33 mouse cellular contexts compared by ENCODE assay signal in genomic region chr17:68096982-68097381, GRCm38 (mm10).
"Had no signal": no experiment of that assay in that cellular context is flagged by ENCODE, and none has a peak within 500 bp of the region (broad histone marks: within the 10 kb centered on the region; RNA-seq: fewer than 3 reads in every experiment).

No protein-coding gene starts in this region.

- H3K27ac ChIP-seq: heart, embryonic 10.5 days; heart, embryonic 13.5 days; heart, embryonic 15.5 days; hindbrain, embryonic 10.5 days; hindbrain, embryonic 12.5 days; hindbrain, embryonic 13.5 days; hindbrain, embryonic 14.5 days; hindbrain, embryonic 15.5 days; hindbrain, postnatal 0 days; intestine, embryonic 15.5 days; kidney, embryonic 15.5 days; kidney, postnatal 0 days; left cerebral cortex, adult 2 months had no signal

- H3K4me1 ChIP-seq: heart, embryonic 10.5 days; heart, embryonic 12.5 days; heart, embryonic 13.5 days; heart, embryonic 15.5 days; hindbrain, embryonic 10.5 days; hindbrain, embryonic 12.5 days; hindbrain, embryonic 13.5 days; hindbrain, embryonic 15.5 days; intestine, embryonic 15.5 days; kidney, embryonic 15.5 days had no signal

- H3K27me3 ChIP-seq: heart, embryonic 12.5 days; heart, embryonic 13.5 days; heart, embryonic 15.5 days; hindbrain, embryonic 12.5 days; hindbrain, embryonic 13.5 days; hindbrain, embryonic 15.5 days; intestine, embryonic 15.5 days; kidney, embryonic 15.5 days had no signal

- H3K4me3 ChIP-seq: heart, embryonic 10.5 days; heart, embryonic 12.5 days; heart, embryonic 13.5 days; heart, embryonic 15.5 days; hindbrain, embryonic 10.5 days; hindbrain, embryonic 12.5 days; hindbrain, embryonic 13.5 days; hindbrain, embryonic 15.5 days; intestine, embryonic 15.5 days; kidney, embryonic 15.5 days; left cerebral cortex, adult 2 months had no signal

- H3K9me3 ChIP-seq: heart, embryonic 10.5 days; heart, embryonic 12.5 days; heart, embryonic 13.5 days; heart, embryonic 15.5 days; hindbrain, embryonic 10.5 days; hindbrain, embryonic 12.5 days; hindbrain, embryonic 13.5 days; hindbrain, embryonic 15.5 days; intestine, embryonic 15.5 days; kidney, embryonic 15.5 days had no signal

- ATAC-seq: hindbrain, embryonic 16.5 days; hindbrain, postnatal 0 days; inflammation-experienced regulatory T-cells, adult 6 months; intestine, embryonic 15.5 days; intestine, embryonic 16.5 days; intestine, postnatal 0 days had no signal

- DNase-seq: heart, postnatal 10 days; heart, postnatal 14 days; heart, postnatal 36 days; heart, postnatal 4 days; kidney, adult 11 months; kidney, adult 18-20 months; kidney, adult 2 months; kidney, adult 8-10 months; kidney, adult 9 months; kidney, postnatal 10 days; kidney, postnatal 25 days; kidney, postnatal 36 days; kidney, postnatal 4 days; layer of hippocampus, adult 9-11 months; layer of hippocampus, postnatal 36 days had no signal

- H3K36me3 ChIP-seq: heart, embryonic 10.5 days; heart, embryonic 12.5 days; heart, embryonic 13.5 days; heart, embryonic 15.5 days; hindbrain, embryonic 10.5 days; hindbrain, embryonic 12.5 days; hindbrain, embryonic 13.5 days; hindbrain, embryonic 15.5 days; intestine, embryonic 15.5 days; kidney, embryonic 15.5 days had no signal
